Mouse (Mus musculus) hindbrain, postnatal 0 days (tissue): ENCODE data around the gene Nanp. TPM values are rescaled to one million over a fixed set of nuclear protein-coding genes. Genes with fewer than 3 reads are reported as not detected.

ENCODE experiments used
- ATAC-seq: fragments of 200-750 bp; cut with Nextera tagmentation; 2 replicates; pipeline ENCODE4 v1.8.0; 2017; ENCODE audit warnings: mild to moderate bottlenecking, moderate TSS enrichment, moderate library complexity
- DNase-seq: peaks from one replicate; pipeline ENCODE4 v3.0.0-alpha.2; 2015; ENCODE audit warnings: low spot score
- H3K27ac ChIP-seq: fragments of 300-500 bp; sonication (generic); 2 replicates; pipeline ENCODE4 v1.5.1; 2014; ENCODE audit warnings: mild to moderate bottlenecking
- H3K27me3 ChIP-seq: fragments of 300-500 bp; sonication (generic); 2 replicates; pipeline ENCODE4 v1.6.1; 2014; ENCODE audit warnings: low read length, mixed read lengths; ENCODE audit not compliant: insufficient read depth
- H3K36me3 ChIP-seq: fragments of 300-500 bp; sonication (generic); 2 replicates; pipeline ENCODE4 v1.6.1; 2014; ENCODE audit warnings: low read length, mixed read lengths; ENCODE audit not compliant: insufficient read depth
- H3K4me1 ChIP-seq: fragments of 300-500 bp; sonication (generic); 2 replicates; pipeline ENCODE4 v1.6.1; 2014; ENCODE audit warnings: antibody characterized with exemption, low read length, mixed read lengths; ENCODE audit not compliant: insufficient read depth
- H3K4me2 ChIP-seq: fragments of 300-500 bp; sonication (generic); 2 replicates; pipeline ENCODE4 v1.6.1; 2014; ENCODE audit warnings: low read depth, mild to moderate bottlenecking, low read length, moderate library complexity, mixed read lengths
- H3K4me3 ChIP-seq: fragments of 300-500 bp; sonication (generic); 2 replicates; pipeline ENCODE4 v1.5.1; 2014; ENCODE audit warnings: low read length
- H3K9ac ChIP-seq: fragments of 300-500 bp; sonication (generic); replicated peaks from 2 replicates; pipeline ENCODE4 v1.6.1; 2014; ENCODE audit warnings: mild to moderate bottlenecking, low read length, moderate library complexity, mixed read lengths
- H3K9me3 ChIP-seq: fragments of 300-500 bp; sonication (generic); 2 replicates; pipeline ENCODE4 v1.6.1; 2016; ENCODE audit warnings: low read length, mixed read lengths
- CTCF ChIP-seq: IDR thresholded peaks from 2 replicates; pipeline ENCODE4 v1.5.1; 2016; ENCODE audit warnings: antibody characterized with exemption, control low read depth, low read depth
- WGBS: fragments of 180-500 bp; shearing (Covaris S2); extraction: QIAGEN DNeasy Blood & Tissue Kit; methylation state at CpG from one replicate; pipeline ENCODE4 v1.1.7; 2014; 5-methylcytosine and 5-hydroxymethylcytosine counted together
- polyA plus RNA-seq: library from polyadenylated mRNA; unstranded; fragments of >200 nt; fragmentation: Nextera tagmentation; extraction: Ambion mirVana; gene quantifications from 2 replicates; pipeline ENCODE4 v1.2.1, GENCODE M21; 2015
- total RNA-seq: library from RNA; depleted of rRNA; stranded (reverse); fragments of >200 nt; gene quantifications from 2 replicates; pipeline ENCODE4 v1.2.3, GENCODE M21; 2014

The Nanp gene
- total and polyA plus RNA-seq, 2 experiments from 2014 or later: 10.2 to 39.3 TPM

GRCm38 (mm10) chr2:151008939-151009509, 30.2 kb downstream of the Nanp start:
- Histone ChIP-seq H3K4me1 (0 out of 2 replicates have a peak, but pooled peaks cover 4% of the 10 kb centered on the region), H3K36me3 (no peaks in the 10 kb centered on the region), H3K9me3 (no peaks in the 10 kb centered on the region), H3K4me3 (peak overlapping the region; percentile 76), H3K9ac (peak overlapping the region; percentile 69), H3K27me3 (no peaks in the 10 kb centered on the region), H3K27ac (peak overlapping the region; percentile 54), H3K4me2 (peak overlapping the region; percentile 97)
- WGBS: 0% methylated on average over 55 of the region's 57 CpGs
- TF ChIP-seq CTCF: no peak
- ATAC-seq (peak; percentile 99), DNase-seq (peak; percentile 84)

- H3K27ac ChIP-seq: peak overlapping the region; percentile 54; the same call in 1 of the 2 replicates
- WGBS: 2% methylated on average over 21 of the region's 21 CpGs
- TF ChIP-seq CTCF: no peak
- no peaks in the 10 kb centered on the region for H3K9me3 ChIP-seq
- peak overlapping the region; percentile 97 for H3K4me2 ChIP-seq
- DNase-seq: peak; percentile 29
- H3K36me3 ChIP-seq: no peaks in the 10 kb centered on the region
- peak overlapping the region; percentile 69 for H3K9ac ChIP-seq
- H3K4me3 ChIP-seq: peak overlapping the region; percentile 76
- ATAC-seq: no peak; the same call in 1 of the 2 replicates
- 0 out of 2 replicates have a peak, but pooled peaks cover 4% of the 10 kb centered on the region for H3K4me1 ChIP-seq
- H3K27me3 ChIP-seq: no peaks in the 10 kb centered on the region
Measured at GRCm38 (mm10) chr2:151008517-151008932, 30.7 kb downstream of the Nanp start.

- 45% methylated on average over 6 of the region's 6 CpGs for WGBS
- no peaks in the 10 kb centered on the region for H3K36me3 ChIP-seq
- 0 out of 2 replicates have a peak, but pooled peaks cover 4% of the 10 kb centered on the region for H3K4me1 ChIP-seq
- DNase-seq (no peak), ATAC-seq (no peak)
- no peak overlapping the region for H3K27ac ChIP-seq
- H3K4me3 ChIP-seq: peak overlapping the region; percentile 76
- H3K27me3 ChIP-seq: no peaks in the 10 kb centered on the region
- TF ChIP-seq CTCF: no peak
- no peaks in the 10 kb centered on the region for H3K9me3 ChIP-seq
- H3K9ac ChIP-seq: peak overlapping the region; percentile 69; the same call in 1 of the 2 replicates
- H3K4me2 ChIP-seq: peak overlapping the region; percentile 97
Measured at GRCm38 (mm10) chr2:151008006-151008405, 31.2 kb downstream of the Nanp start.

GRCm38 (mm10) chr2:151006281-151006945, 32.8 kb downstream of the Nanp start:
- no peaks in the 10 kb centered on the region for H3K9me3 ChIP-seq
- 51% methylated on average over 5 of the region's 5 CpGs for WGBS
- H3K9ac ChIP-seq: no peak overlapping the region
- H3K36me3 ChIP-seq: no peaks in the 10 kb centered on the region
- ATAC-seq: no peak
- H3K4me2 ChIP-seq: no peak overlapping the region
- no peak overlapping the region for H3K27ac ChIP-seq
- H3K4me1 ChIP-seq: 0 out of 2 replicates have a peak, but pooled peaks cover 4% of the 10 kb centered on the region
- no peak for TF ChIP-seq CTCF
- no peak overlapping the region for H3K4me3 ChIP-seq
- no peak for DNase-seq
- no peaks in the 10 kb centered on the region for H3K27me3 ChIP-seq

GRCm38 (mm10) chr2:151004390-151004789, 34.8 kb downstream of the Nanp start:
- Histone ChIP-seq H3K9ac (no peak overlapping the region), H3K36me3 (no peaks in the 10 kb centered on the region), H3K9me3 (no peaks in the 10 kb centered on the region), H3K4me1 (0 out of 2 replicates have a peak, but pooled peaks cover 4% of the 10 kb centered on the region), H3K27me3 (no peaks in the 10 kb centered on the region), H3K27ac (no peak overlapping the region), H3K4me2 (no peak overlapping the region), H3K4me3 (no peak overlapping the region)
- DNase-seq: no peak
- 92% methylated on average over 10 of the region's 10 CpGs for WGBS
- TF ChIP-seq CTCF: no peak
- ATAC-seq: no peak

- 80% methylated on average over 6 of the region's 6 CpGs for WGBS
- H3K4me3 ChIP-seq: no peak overlapping the region
- no peaks in the 10 kb centered on the region for H3K9me3 ChIP-seq
- H3K36me3 ChIP-seq: no peaks in the 10 kb centered on the region
- no peak for ATAC-seq
- no peak overlapping the region for H3K4me2 ChIP-seq
- no peak overlapping the region for H3K27ac ChIP-seq
- DNase-seq: no peak
- 0 out of 2 replicates have a peak, but pooled peaks cover 4% of the 10 kb centered on the region for H3K4me1 ChIP-seq
- TF ChIP-seq CTCF: no peak
- H3K27me3 ChIP-seq: no peaks in the 10 kb centered on the region
- H3K9ac ChIP-seq: no peak overlapping the region
Measured at GRCm38 (mm10) chr2:151003796-151004195, 35.4 kb downstream of the Nanp start.

- WGBS: 88% methylated on average over 5 of the region's 5 CpGs
- Histone ChIP-seq H3K4me3 (no peak overlapping the region), H3K27ac (no peak overlapping the region), H3K9me3 (no peaks in the 10 kb centered on the region), H3K36me3 (no peaks in the 10 kb centered on the region), H3K4me1 (no peaks in the 10 kb centered on the region), H3K9ac (no peak overlapping the region), H3K4me2 (no peak overlapping the region), H3K27me3 (no peaks in the 10 kb centered on the region)
- TF ChIP-seq CTCF: no peak
- no peak for DNase-seq
- ATAC-seq: no peak
Measured at GRCm38 (mm10) chr2:151001619-151002175, 37.5 kb downstream of the Nanp start.
